ENCODE assay signal across 26 mouse cellular contexts in the genomic region with DNA sequence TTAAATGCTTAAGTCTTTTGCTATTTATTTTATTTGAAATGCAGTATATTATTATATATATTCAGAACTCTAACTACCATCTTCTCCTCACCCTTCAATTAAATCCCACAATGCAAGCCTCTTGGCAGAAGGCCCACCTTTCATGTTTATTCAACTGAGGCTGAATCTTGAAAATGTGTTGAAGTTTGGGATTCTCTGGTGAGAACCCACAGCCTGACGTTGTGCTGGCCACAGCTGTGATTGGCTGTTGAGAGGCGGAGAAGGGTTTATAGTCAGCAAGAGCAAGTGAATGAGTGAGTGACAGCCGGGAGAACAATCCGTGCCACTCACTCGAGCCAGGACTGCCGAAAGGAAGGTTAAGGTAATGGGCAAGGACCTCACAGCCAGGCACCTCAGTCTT. TPM values are rescaled to one million over a fixed set of nuclear protein-coding genes. Genes with fewer than 3 reads are reported as not detected.
DNase-seq lines count a peak whose midpoint lies in the region; ATAC-seq and TF ChIP-seq lines count a peak whose summit lies in the region.
"Had no signal": no experiment of that assay in that cellular context is flagged by ENCODE, and none has a peak within 500 bp of the region (broad histone marks: within the 10 kb centered on the region; RNA-seq: fewer than 3 reads in every experiment).

A gene (plus strand): TSS at position 178 of the 400 bp plus-strand sequence.

- no peak for TF ChIP-seq CTCF in lung, embryonic 14.5 days (IDR thresholded peaks at IDR 0.05; ENCODE audit: low read depth)

- H3K27me3 ChIP-seq in lung, embryonic 14.5 days (ENCODE audit: insufficient read depth, low read length), result no peaks in the 10 kb centered on the region
- H3K27me3 ChIP-seq in limb, embryonic 15.5 days, result no peaks in the 10 kb centered on the region
- H3K27me3 ChIP-seq: kidney, embryonic 15.5 days; limb, embryonic 12.5 days; neural tube, embryonic 12.5 days had no signal

- H3K27ac ChIP-seq in lung, embryonic 14.5 days (ENCODE audit: low read depth), result no peak within 1 kb of the TSS
- H3K27ac ChIP-seq in limb, embryonic 15.5 days, result no peak within 1 kb of the TSS
- H3K27ac ChIP-seq: kidney, embryonic 15.5 days; left cerebral cortex, adult 2 months; limb, embryonic 12.5 days; macrophage; midbrain, embryonic 10.5 days; neural tube, embryonic 12.5 days; stomach, postnatal 0 days had no signal

- DNase-seq in cerebellum, postnatal 10 days, result peak; percentile 6 to 7
- DNase-seq in cerebellum, postnatal 14 days, result no peak
- DNase-seq in lung, embryonic 14.5 days, result peak; percentile 60
- no peak for DNase-seq in lung, postnatal 36 days
- DNase-seq in right cerebral cortex, postnatal 4 days, result peak; percentile 30
- DNase-seq in right cerebral cortex, postnatal 14 days, result no peak
- DNase-seq in cerebellum, postnatal 4 days (ENCODE audit: low spot score in 2 of 2), result no peak
- DNase-seq: adrenal gland, postnatal 14 days; cerebellum, adult 2 months; heart, adult 11 months; heart, postnatal 4 days; kidney, postnatal 4 days; layer of hippocampus, adult 9-11 months had no signal

- H3K4me1 ChIP-seq in lung, embryonic 14.5 days (ENCODE audit: insufficient read depth), result no peaks in the 10 kb centered on the region
- no peaks in the 10 kb centered on the region for H3K4me1 ChIP-seq in limb, embryonic 15.5 days
- H3K4me1 ChIP-seq: kidney, embryonic 15.5 days; limb, embryonic 12.5 days; midbrain, embryonic 10.5 days; neural tube, embryonic 12.5 days had no signal

- H3K4me2 ChIP-seq in lung, embryonic 14.5 days, result no peak within 1 kb of the TSS
- H3K4me2 ChIP-seq in limb, embryonic 15.5 days, result no peak within 1 kb of the TSS
- H3K4me2 ChIP-seq: kidney, embryonic 15.5 days; limb, embryonic 12.5 days; neural tube, embryonic 12.5 days had no signal

- ATAC-seq in lung, embryonic 14.5 days (ENCODE audit: insufficient read depth), result no peak
- ATAC-seq in limb, embryonic 15.5 days (ENCODE audit: insufficient number of reproducible peaks, low FRiP score, low TSS enrichment, low read depth), result no peak
- ATAC-seq: activated CD4-positive, CD25-positive, alpha-beta regulatory T cell, adult 4 months; hindbrain, embryonic 16.5 days; intestine, postnatal 0 days had no signal

- no peak within 1 kb of the TSS for H3K9ac ChIP-seq in lung, embryonic 14.5 days
- no peak within 1 kb of the TSS for H3K9ac ChIP-seq in limb, embryonic 15.5 days
- H3K9ac ChIP-seq: kidney, embryonic 15.5 days; limb, embryonic 12.5 days; neural tube, embryonic 12.5 days had no signal

- no peaks in the 10 kb centered on the region for H3K36me3 ChIP-seq in lung, embryonic 14.5 days (ENCODE audit: insufficient read depth)
- H3K36me3 ChIP-seq in limb, embryonic 15.5 days, result no peaks in the 10 kb centered on the region
- H3K36me3 ChIP-seq: kidney, embryonic 15.5 days; limb, embryonic 12.5 days; midbrain, embryonic 10.5 days; neural tube, embryonic 12.5 days had no signal

- no peak within 1 kb of the TSS for H3K4me3 ChIP-seq in lung, embryonic 14.5 days (ENCODE audit: low read depth, low read length)
- H3K4me3 ChIP-seq in limb, embryonic 15.5 days, result no peak within 1 kb of the TSS
- H3K4me3 ChIP-seq: kidney, embryonic 15.5 days; left cerebral cortex, adult 2 months; limb, embryonic 12.5 days; midbrain, embryonic 10.5 days; neural tube, embryonic 12.5 days had no signal

- no peaks in the 10 kb centered on the region for H3K9me3 ChIP-seq in lung, embryonic 14.5 days (ENCODE audit: low read depth, low read length)
- no peaks in the 10 kb centered on the region for H3K9me3 ChIP-seq in limb, embryonic 15.5 days
- H3K9me3 ChIP-seq: kidney, embryonic 15.5 days; limb, embryonic 12.5 days; midbrain, embryonic 10.5 days; neural tube, embryonic 12.5 days had no signal

- 47% methylated on average over 6 of the region's 6 CpGs for WGBS in lung, embryonic 14.5 days
- WGBS in limb, embryonic 15.5 days, result 56% methylated on average over 6 of the region's 6 CpGs

RNA-seq across cellular contexts. Expression of the gene that starts here (rescaled TPM):
- 3.0 and 3.9 TPM in 2 replicates for polyA plus RNA-seq in lung, embryonic 14.5 days (2014; fragmentation: Nextera tagmentation; extraction: Ambion mirVana)
- 275 and 459 TPM in 2 replicates for polyA plus RNA-seq in limb, embryonic 15.5 days (2015; fragmentation: Nextera tagmentation; extraction: Ambion mirVana)
- polyA plus RNA-seq: activated CD4-positive, CD25-positive, alpha-beta regulatory T cell, adult 4 months; heart, embryonic 14.5 days; intestine, postnatal 0 days; limb, embryonic 12.5 days; liver, embryonic 16.5 days; macrophage; neural tube, embryonic 12.5 days had no signal

Comparison
In these comparisons a context has a peak if more than half of its experiments do, and no peak if none do; other contexts are left out.
1. RNA of the gene that starts here (polyA plus RNA-seq): 275 to 459 TPM in limb, embryonic 15.5 days; 3.0 to 3.9 TPM in lung, embryonic 14.5 days; every median in the first group is over 10 times any median in the second.
2. DNase-seq: peak in cerebellum, postnatal 10 days (2 of 2), lung, embryonic 14.5 days (single experiment) and right cerebral cortex, postnatal 4 days (single experiment); none in cerebellum, postnatal 14 days (0 of 2), lung, postnatal 36 days (single experiment), right cerebral cortex, postnatal 14 days (single experiment) and cerebellum, postnatal 4 days (0 of 2).